8 mouse cellular contexts compared by ENCODE assay signal in the genomic region with DNA sequence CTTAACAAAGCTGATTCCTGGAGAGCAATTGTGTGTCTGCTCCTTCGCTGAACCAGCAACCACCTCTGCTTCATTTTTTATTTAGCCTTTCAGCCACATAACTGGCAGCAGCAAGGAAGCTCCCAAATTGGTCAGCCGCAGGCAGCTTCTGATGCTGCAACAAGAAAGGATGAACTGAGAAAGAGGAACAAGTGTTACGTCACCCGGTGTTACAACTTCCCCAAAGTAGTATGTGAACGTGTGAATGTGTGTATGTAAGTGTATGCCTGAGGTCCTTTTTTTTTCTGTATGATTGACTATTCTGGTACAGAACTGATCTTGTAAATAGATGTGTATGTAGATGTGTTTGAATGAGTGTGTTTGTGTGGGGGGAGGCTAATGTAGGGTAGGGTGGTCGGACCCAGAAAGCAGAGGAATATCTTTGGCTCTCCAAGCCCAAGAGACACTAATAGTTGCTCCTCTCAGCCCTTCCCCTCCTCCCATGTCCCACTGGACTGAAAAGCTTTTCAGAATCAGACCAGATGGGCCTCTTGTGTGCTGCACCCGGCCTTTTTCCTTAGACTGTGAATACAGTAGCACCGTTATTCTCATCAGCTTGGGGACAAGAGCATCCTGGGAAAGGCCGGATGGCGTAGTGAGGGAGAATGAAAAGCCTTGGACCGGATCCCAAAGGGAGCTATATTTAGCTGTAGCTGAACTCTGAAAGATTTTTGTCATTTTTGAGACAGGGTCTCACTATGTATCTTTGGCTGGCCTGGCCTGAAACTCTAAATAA. TPM values are rescaled to one million over a fixed set of nuclear protein-coding genes. Genes with fewer than 3 reads are reported as not detected.
DNase-seq lines count a peak whose midpoint lies in the region; ATAC-seq and TF ChIP-seq lines count a peak whose summit lies in the region.
"Had no signal": no experiment of that assay in that cellular context is flagged by ENCODE, and none has a peak within 500 bp of the region (broad histone marks: within the 10 kb centered on the region; RNA-seq: fewer than 3 reads in every experiment).

No protein-coding gene starts in this region.

- WGBS in heart, postnatal 0 days, result 43% methylated on average over 11 of the region's 11 CpGs
- 76% methylated on average over 11 of the region's 11 CpGs for WGBS in limb, embryonic 14.5 days
- WGBS in stomach, embryonic 14.5 days, result 66% methylated on average over 11 of the region's 11 CpGs

- TF ChIP-seq POLR2A in limb, embryonic 14.5 days (IDR thresholded peaks at IDR 0.05; ENCODE audit: borderline replicate concordance, extremely low read depth, insufficient read depth, insufficient read length), result no peak

- peaks cover 17% of the 10 kb centered on the region for H3K36me3 ChIP-seq in heart, postnatal 0 days (replicated peaks; ENCODE audit: control insufficient read depth, insufficient read depth, low read length)
- peaks cover 6% of the 10 kb centered on the region for H3K36me3 ChIP-seq in limb, embryonic 14.5 days (ENCODE audit: control insufficient read depth, insufficient read depth, low read length)
- H3K36me3 ChIP-seq in stomach, embryonic 14.5 days (ENCODE audit: control insufficient read depth, insufficient read depth, low read length), result peaks cover 8% of the 10 kb centered on the region

- TF ChIP-seq CTCF in heart, postnatal 0 days (IDR thresholded peaks at IDR 0.05; ENCODE audit: low read depth), result no peak

- H3K4me3 ChIP-seq in heart, postnatal 0 days (ENCODE audit: low read depth, low read length), result no peak overlapping the region
- no peak overlapping the region for H3K4me3 ChIP-seq in limb, embryonic 14.5 days (replicated peaks; ENCODE audit: low read length)
- H3K4me3 ChIP-seq in stomach, embryonic 14.5 days (ENCODE audit: low read depth, low read length), result no peak overlapping the region

- no peak overlapping the region for H3K4me2 ChIP-seq in heart, postnatal 0 days (ENCODE audit: low read depth, low read length)
- no peak overlapping the region for H3K4me2 ChIP-seq in limb, embryonic 14.5 days (replicated peaks; ENCODE audit: low read depth, low read length, severe bottlenecking)
- H3K4me2 ChIP-seq in stomach, embryonic 14.5 days (replicated peaks; ENCODE audit: low read depth, low read length), result no peak overlapping the region

- ATAC-seq in common myeloid progenitor, adult 5-6 weeks (replicated peaks; ENCODE audit: low read depth, poor library complexity, severe bottlenecking), result peak; percentile 96
- ATAC-seq in heart, postnatal 0 days (ENCODE audit: insufficient read depth, low read depth), result peak; percentile 74
- ATAC-seq in limb, embryonic 14.5 days (ENCODE audit: low FRiP score, low read depth), result no peak
- ATAC-seq in stomach, embryonic 14.5 days (ENCODE audit: insufficient number of reproducible peaks, insufficient read depth, low FRiP score, low read depth), result 0 out of 2 replicates have a peak, but pooled peaks have one; percentile 33
- ATAC-seq in erythroid progenitor cell, adult 5-6 weeks (replicated peaks; ENCODE audit: low FRiP score, poor library complexity, severe bottlenecking), result no peak

- peak overlapping the region; percentile 47 for H3K27ac ChIP-seq in heart, postnatal 0 days (ENCODE audit: low read depth)
- peak overlapping the region; percentile 43; the same call in 1 of the 2 replicates for H3K27ac ChIP-seq in limb, embryonic 14.5 days (replicated peaks; ENCODE audit: low read depth, low read length)
- peak overlapping the region; percentile 27 for H3K27ac ChIP-seq in stomach, embryonic 14.5 days (ENCODE audit: low read length)
- H3K27ac ChIP-seq: macrophage had no signal

- peak; percentile 28 for DNase-seq in right cerebral cortex, adult 18-20 months
- DNase-seq in right cerebral cortex, postnatal 36 days (ENCODE audit: low spot score in 2 of 2), result no peak
- DNase-seq in heart, postnatal 0 days (ENCODE audit: low spot score), result peak; percentile 76
- DNase-seq in limb, embryonic 14.5 days (ENCODE audit: low spot score), result peak; percentile 45

- TF ChIP-seq EP300 in heart, postnatal 0 days (IDR thresholded peaks at IDR 0.05; ENCODE audit: low read depth), result no peak

- H3K9me3 ChIP-seq in heart, postnatal 0 days (replicated peaks; ENCODE audit: control insufficient read depth, low read length), result no peaks in the 10 kb centered on the region
- H3K9me3 ChIP-seq in limb, embryonic 14.5 days (ENCODE audit: control insufficient read depth, low read length), result no peaks in the 10 kb centered on the region
- no peaks in the 10 kb centered on the region for H3K9me3 ChIP-seq in stomach, embryonic 14.5 days (ENCODE audit: control insufficient read depth, low read depth, low read length)

- peaks cover 11% of the 10 kb centered on the region for H3K4me1 ChIP-seq in heart, postnatal 0 days (ENCODE audit: control insufficient read depth, insufficient read depth)
- peaks cover 12% of the 10 kb centered on the region for H3K4me1 ChIP-seq in limb, embryonic 14.5 days (ENCODE audit: control insufficient read depth, insufficient read depth, low read length)
- H3K4me1 ChIP-seq in stomach, embryonic 14.5 days (ENCODE audit: control insufficient read depth, insufficient read depth, low read length), result peaks cover 7% of the 10 kb centered on the region; the same call in 1 of the 2 replicates

- H3K9ac ChIP-seq in heart, postnatal 0 days (replicated peaks; ENCODE audit: low read depth, low read length), result no peak overlapping the region
- H3K9ac ChIP-seq in limb, embryonic 14.5 days (ENCODE audit: low read depth, low read length, severe bottlenecking), result 0 out of 2 replicates have a peak overlapping the region, but pooled peaks have one; percentile 12
- no peak overlapping the region for H3K9ac ChIP-seq in stomach, embryonic 14.5 days (replicated peaks; ENCODE audit: low read depth, low read length)

- H3K27me3 ChIP-seq in heart, postnatal 0 days (ENCODE audit: control insufficient read depth, insufficient read depth, low read length), result no peaks in the 10 kb centered on the region
- H3K27me3 ChIP-seq in limb, embryonic 14.5 days (ENCODE audit: control insufficient read depth, insufficient read depth, low read length), result no peaks in the 10 kb centered on the region
- no peaks in the 10 kb centered on the region for H3K27me3 ChIP-seq in stomach, embryonic 14.5 days (ENCODE audit: control insufficient read depth, insufficient read depth, low read length)

RNA-seq across cellular contexts. Expression of a gene that starts 7.7 kb away (rescaled TPM):
- total RNA-seq in common myeloid progenitor, adult 5-6 weeks (2017), result 73.3 and 77.4 TPM in 2 replicates
- total RNA-seq in heart, postnatal 0 days (2014; rRNA removed; ENCODE audit: low replicate concordance), result 171 and 205 TPM in 2 replicates
- polyA plus RNA-seq in heart, postnatal 0 days (2015; fragmentation: Nextera tagmentation; extraction: Ambion mirVana), result 31.1 and 34.6 TPM in 2 replicates
- 112 and 139 TPM in 2 replicates for polyA plus RNA-seq in limb, embryonic 14.5 days (2012; rRNA removed)
- 55.3 and 62.6 TPM in 2 replicates for polyA plus RNA-seq in limb, embryonic 14.5 days (2014; fragmentation: Nextera tagmentation; extraction: Ambion mirVana)
- 51.3 and 52.4 TPM in 2 replicates for polyA plus RNA-seq in stomach, embryonic 14.5 days (2014; fragmentation: Nextera tagmentation; extraction: Ambion mirVana)
- 35.2 and 40.4 TPM in 2 replicates for total RNA-seq in erythroid progenitor cell, adult 5-6 weeks (2015; ENCODE audit: low replicate concordance)
- 22.4 and 24.8 TPM in 2 replicates for total RNA-seq in erythroid progenitor cell, adult 5-6 weeks (2017; ENCODE audit: low replicate concordance)

RNA-seq across cellular contexts. Expression of a gene that starts 18.7 kb away (rescaled TPM):
- total RNA-seq in common myeloid progenitor, adult 5-6 weeks (2017), result 26.0 and 33.6 TPM in 2 replicates
- 66.4 and 93.7 TPM in 2 replicates for total RNA-seq in heart, postnatal 0 days (2014; rRNA removed; ENCODE audit: low replicate concordance)
- polyA plus RNA-seq in heart, postnatal 0 days (2015; fragmentation: Nextera tagmentation; extraction: Ambion mirVana), result 63.7 and 64.8 TPM in 2 replicates
- 57.1 and 59.0 TPM in 2 replicates for polyA plus RNA-seq in limb, embryonic 14.5 days (2012; rRNA removed)
- 72.0 and 72.4 TPM in 2 replicates for polyA plus RNA-seq in limb, embryonic 14.5 days (2014; fragmentation: Nextera tagmentation; extraction: Ambion mirVana)
- polyA plus RNA-seq in stomach, embryonic 14.5 days (2014; fragmentation: Nextera tagmentation; extraction: Ambion mirVana), result 70.8 and 75.7 TPM in 2 replicates
- 42.2 and 76.3 TPM in 2 replicates for total RNA-seq in erythroid progenitor cell, adult 5-6 weeks (2015; ENCODE audit: low replicate concordance)
- 49.9 and 76.2 TPM in 2 replicates for total RNA-seq in erythroid progenitor cell, adult 5-6 weeks (2017; ENCODE audit: low replicate concordance)

RNA-seq across cellular contexts. Expression of a gene that starts 50.1 kb away (rescaled TPM):
- 253 and 293 TPM in 2 replicates for total RNA-seq in common myeloid progenitor, adult 5-6 weeks (2017)
- 72.6 and 85.5 TPM in 2 replicates for total RNA-seq in heart, postnatal 0 days (2014; rRNA removed; ENCODE audit: low replicate concordance)
- polyA plus RNA-seq in heart, postnatal 0 days (2015; fragmentation: Nextera tagmentation; extraction: Ambion mirVana), result 24.0 and 24.3 TPM in 2 replicates
- polyA plus RNA-seq in limb, embryonic 14.5 days (2012; rRNA removed), result 40.2 and 49.2 TPM in 2 replicates
- polyA plus RNA-seq in limb, embryonic 14.5 days (2014; fragmentation: Nextera tagmentation; extraction: Ambion mirVana), result 17.4 and 18.1 TPM in 2 replicates
- 19.7 and 20.4 TPM in 2 replicates for polyA plus RNA-seq in stomach, embryonic 14.5 days (2014; fragmentation: Nextera tagmentation; extraction: Ambion mirVana)
- 29.9 and 34.0 TPM in 2 replicates for total RNA-seq in erythroid progenitor cell, adult 5-6 weeks (2015; ENCODE audit: low replicate concordance)
- 45.9 and 69.8 TPM in 2 replicates for total RNA-seq in erythroid progenitor cell, adult 5-6 weeks (2017; ENCODE audit: low replicate concordance)

Comparison
In these comparisons a context has a peak if more than half of its experiments do, and no peak if none do; other contexts are left out.
1. DNase-seq: peak in right cerebral cortex, adult 18-20 months (single experiment), heart, postnatal 0 days (single experiment) and limb, embryonic 14.5 days (single experiment); none in right cerebral cortex, postnatal 36 days (0 of 2).
2. ATAC-seq: peak in common myeloid progenitor, adult 5-6 weeks (single experiment), heart, postnatal 0 days (single experiment) and stomach, embryonic 14.5 days (single experiment); none in limb, embryonic 14.5 days (single experiment) and erythroid progenitor cell, adult 5-6 weeks (single experiment).
3. Peak in every context shown above with its lines, with median percentiles within 50 percentile points of each other: H3K27ac ChIP-seq.